Mouse (Mus musculus) gastrocnemius, postnatal 10 days (tissue): ENCODE measurements around the gene Zbtb7a. TPM values are rescaled to one million over a fixed set of nuclear protein-coding genes. Genes with fewer than 3 reads are reported as not detected.

ENCODE experiments used
- DNase-seq: peaks from one replicate; pipeline ENCODE4 v3.0.0; 2021; ENCODE audit warnings: mixed read lengths
- total RNA-seq, 2 experiments: library from RNA; stranded (reverse); gene quantifications; 2 replicates each; pipeline ENCODE4 v1.2.3; 2021

Gene Zbtb7a
- total RNA-seq, 2 experiments from 2014 or later = 29.2 to 35.9 TPM

- DNase-seq = no peak
Observed at GRCm38 (mm10) chr10:81138821-81139528, 4.0 kb downstream of the Zbtb7a start.

- no peak for DNase-seq
Observed at GRCm38 (mm10) chr10:81139529-81139846, 4.5 kb downstream of the Zbtb7a start.

GRCm38 (mm10) chr10:81140005-81140404 is 5.0 kb downstream of the Zbtb7a start:
- no peak for DNase-seq

- no peak for DNase-seq
Observed at GRCm38 (mm10) chr10:81140717-81141454, 5.9 kb downstream of the Zbtb7a start.

- no peak for DNase-seq
Observed at GRCm38 (mm10) chr10:81141455-81142210, 6.6 kb downstream of the Zbtb7a start.

GRCm38 (mm10) chr10:81142551-81142981 is 7.5 kb downstream of the Zbtb7a start:
- no peak for DNase-seq

GRCm38 (mm10) chr10:81143157-81143633 is 8.2 kb downstream of the Zbtb7a start:
- no peak for DNase-seq

- DNase-seq = no peak
Observed at GRCm38 (mm10) chr10:81143845-81144437, 8.9 kb downstream of the Zbtb7a start.

- DNase-seq = no peak
Observed at GRCm38 (mm10) chr10:81144667-81145066, 9.6 kb downstream of the Zbtb7a start.

GRCm38 (mm10) chr10:81145307-81145706 is 10.3 kb downstream of the Zbtb7a start:
- DNase-seq = no peak

GRCm38 (mm10) chr10:81145778-81146177 is 10.8 kb downstream of the Zbtb7a start:
- DNase-seq = no peak

GRCm38 (mm10) chr10:81146296-81146695 is 11.3 kb downstream of the Zbtb7a start:
- no peak for DNase-seq

GRCm38 (mm10) chr10:81151261-81151660 is 16.2 kb downstream of the Zbtb7a start:
- no peak for DNase-seq

- DNase-seq = no peak
Observed at GRCm38 (mm10) chr10:81152609-81153008, 17.6 kb downstream of the Zbtb7a start.

- DNase-seq = no peak
Observed at GRCm38 (mm10) chr10:81154313-81154712, 19.3 kb downstream of the Zbtb7a start.

- no peak for DNase-seq
Observed at GRCm38 (mm10) chr10:81154736-81155135, 19.7 kb downstream of the Zbtb7a start.

- no peak for DNase-seq
Observed at GRCm38 (mm10) chr10:81161602-81162317, 26.7 kb downstream of the Zbtb7a start.

- no peak for DNase-seq
Observed at GRCm38 (mm10) chr10:81162318-81162652, 27.3 kb downstream of the Zbtb7a start.

GRCm38 (mm10) chr10:81165118-81165517 is 30.1 kb downstream of the Zbtb7a start:
- DNase-seq = no peak

GRCm38 (mm10) chr10:81167200-81168086 is 32.4 kb downstream of the Zbtb7a start, which contains the start of gene Pias4:
TSS of gene Pias4 (minus strand) at chr10:81167923.
- peak; percentile 100 for DNase-seq

GRCm38 (mm10) chr10:81168087-81168431 is 33.0 kb downstream of the Zbtb7a start:
- no peak for DNase-seq
